Mouse (Mus musculus) liver, embryonic 11.5 days (tissue): ENCODE measurements around the gene Tbca. TPM values are rescaled to one million over a fixed set of nuclear protein-coding genes. Genes with fewer than 3 reads are reported as not detected.

ENCODE experiments used
- ATAC-seq: fragments of 200-750 bp; cut with Nextera tagmentation; replicated peaks from 2 replicates; pipeline ENCODE4 v1.8.0; 2017; ENCODE audit warnings: moderate number of reproducible peaks, mild to moderate bottlenecking, moderate TSS enrichment, moderate library complexity; ENCODE audit not compliant: low FRiP score
- DNase-seq: peaks from one replicate; pipeline ENCODE4 v3.0.0-alpha.2; 2017; ENCODE audit warnings: low spot score
- H3K27ac ChIP-seq: fragments of 300-500 bp; sonication (generic); 2 replicates; pipeline ENCODE4 v1.5.1; 2014; ENCODE audit warnings: mild to moderate bottlenecking, low read depth, low read length, control low read depth
- H3K27me3 ChIP-seq: fragments of 300-500 bp; sonication (generic); replicated peaks from 2 replicates; pipeline ENCODE4 v1.6.1; 2014; ENCODE audit warnings: low read length, mixed read lengths; ENCODE audit not compliant: control insufficient read depth, insufficient read depth
- H3K36me3 ChIP-seq: fragments of 300-500 bp; sonication (generic); 2 replicates; pipeline ENCODE4 v1.6.1; 2014; ENCODE audit warnings: mild to moderate bottlenecking, low read length, moderate library complexity, mixed read lengths; ENCODE audit not compliant: control insufficient read depth, insufficient read depth
- H3K4me1 ChIP-seq: fragments of 300-500 bp; sonication (generic); replicated peaks from 2 replicates; pipeline ENCODE4 v1.6.1; 2014; ENCODE audit warnings: low read length, mixed read lengths; ENCODE audit not compliant: control insufficient read depth, insufficient read depth
- H3K4me2 ChIP-seq: fragments of 300-500 bp; sonication (generic); 2 replicates; pipeline ENCODE4 v1.6.1; 2014; ENCODE audit warnings: mild to moderate bottlenecking, control low read depth, moderate library complexity
- H3K4me3 ChIP-seq: fragments of 300-500 bp; sonication (generic); 2 replicates; pipeline ENCODE4 v1.5.1; 2014; ENCODE audit warnings: low read depth, low read length, control low read depth
- H3K9ac ChIP-seq: fragments of 300-500 bp; sonication (generic); 2 replicates; pipeline ENCODE4 v1.6.1; 2014; ENCODE audit warnings: low read depth, low read length, control low read depth
- H3K9me3 ChIP-seq: fragments of 300-500 bp; sonication (generic); 2 replicates; pipeline ENCODE4 v1.6.1; 2016; ENCODE audit warnings: low read length, inconsistent platforms, mixed read lengths; ENCODE audit not compliant: control insufficient read depth
- WGBS: fragments of 180-500 bp; shearing (Covaris S2); extraction: QIAGEN DNeasy Blood & Tissue Kit; methylation state at CpG from one replicate; pipeline ENCODE4 v1.1.7; 2014; 5-methylcytosine and 5-hydroxymethylcytosine counted together
- polyA plus RNA-seq: library from polyadenylated mRNA; unstranded; fragments of >200 nt; fragmentation: Nextera tagmentation; extraction: Ambion mirVana; gene quantifications from 2 replicates; pipeline ENCODE4 v1.2.1, GENCODE M21; 2014

The Tbca gene
- polyA plus RNA-seq, 1 experiment from 2014 or later: 200 TPM

DNA sequence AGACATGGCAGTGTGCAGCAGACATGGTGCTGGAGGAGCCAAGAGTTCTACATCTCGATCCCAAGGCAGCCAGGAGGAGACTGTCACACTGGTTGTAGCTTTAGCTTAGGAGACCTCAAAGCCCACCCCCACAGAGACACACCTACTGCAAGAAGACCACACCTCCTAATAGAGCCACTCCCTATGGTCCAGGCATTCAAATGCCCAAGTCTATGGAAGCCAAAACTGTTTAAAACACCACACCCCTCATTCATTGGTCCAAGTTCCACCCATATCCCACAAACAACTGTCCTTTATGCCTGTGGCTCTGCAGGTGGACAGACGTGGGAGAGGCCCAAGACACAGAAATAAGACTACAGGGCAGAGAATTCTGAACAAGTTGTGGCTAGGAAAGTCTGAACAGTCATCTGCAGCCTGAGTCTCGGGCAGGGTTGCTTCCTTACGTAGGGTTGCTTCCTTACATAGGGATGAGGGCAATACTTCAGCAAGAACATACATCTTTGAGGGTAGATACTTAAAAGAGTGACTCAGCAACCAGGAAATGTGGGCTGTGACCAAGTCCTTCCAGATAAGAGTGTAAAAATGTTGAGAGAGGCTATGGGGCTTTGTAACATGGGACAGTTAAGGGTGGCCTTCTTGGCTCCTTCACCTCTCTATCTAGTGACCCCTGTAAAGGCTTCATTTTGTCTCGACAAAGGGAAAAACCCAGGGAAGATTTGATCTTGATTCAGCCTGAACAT, 74.0 kb downstream of the Tbca start:
- peaks cover 31% of the 10 kb centered on the region for H3K27me3 ChIP-seq
- WGBS: 51% methylated on average over 5 of the region's 5 CpGs

GRCm38 (mm10) chr13:94866906-94867305, 78.2 kb downstream of the Tbca start:
- no peak overlapping the region for H3K27ac ChIP-seq
- no peak overlapping the region for H3K4me3 ChIP-seq
- ATAC-seq: no peak
- H3K36me3 ChIP-seq: no peaks in the 10 kb centered on the region
- no peak overlapping the region for H3K4me2 ChIP-seq
- 0 out of 2 replicates have a peak, but pooled peaks cover 5% of the 10 kb centered on the region for H3K4me1 ChIP-seq
- H3K27me3 ChIP-seq: peaks cover 73% of the 10 kb centered on the region
- DNase-seq: no peak
- 38% methylated on average over 2 of the region's 2 CpGs for WGBS
- H3K9ac ChIP-seq: no peak overlapping the region
- H3K9me3 ChIP-seq: no peaks in the 10 kb centered on the region

More for the DNA sequence above, 74.0 kb downstream of the Tbca start:
- Histone ChIP-seq H3K4me2 (no peak overlapping the region), H3K9me3 (no peaks in the 10 kb centered on the region), H3K36me3 (no peaks in the 10 kb centered on the region), H3K27ac (no peak overlapping the region), H3K4me3 (no peak overlapping the region), H3K9ac (no peak overlapping the region), H3K4me1 (no peaks in the 10 kb centered on the region)
- ATAC-seq (no peak), DNase-seq (no peak)

DNA sequence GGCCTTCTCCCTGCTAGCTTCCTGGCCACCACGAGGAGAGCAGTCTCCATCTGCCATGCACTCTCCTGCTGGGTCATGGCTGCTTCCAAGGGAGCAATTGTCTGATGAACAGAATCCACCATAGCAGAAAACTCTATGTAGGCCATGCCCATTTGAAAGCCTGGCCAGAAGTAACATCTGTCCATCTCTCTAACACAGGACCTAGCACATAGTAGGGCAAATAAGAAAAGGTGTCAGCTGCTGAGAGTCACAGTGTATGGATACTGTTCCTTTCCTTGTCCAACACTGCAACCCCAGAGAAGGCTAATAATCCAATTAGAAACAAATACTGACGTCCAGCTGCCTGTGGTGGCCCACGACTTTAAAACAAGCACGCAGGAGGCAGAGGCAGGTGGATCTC, 79.1 kb downstream of the Tbca start:
- Histone ChIP-seq H3K27me3 (peaks cover 82% of the 10 kb centered on the region), H3K9me3 (no peaks in the 10 kb centered on the region), H3K4me2 (no peak overlapping the region), H3K4me3 (no peak overlapping the region), H3K36me3 (no peaks in the 10 kb centered on the region), H3K9ac (no peak overlapping the region), H3K4me1 (0 out of 2 replicates have a peak, but pooled peaks cover 5% of the 10 kb centered on the region), H3K27ac (no peak overlapping the region)
- WGBS: 43% methylated on average over 4 of the region's 4 CpGs
- ATAC-seq: no peak
- DNase-seq: no peak

- H3K9ac ChIP-seq: 0 out of 2 replicates have a peak overlapping the region, but pooled peaks have one; percentile 43
- H3K4me3 ChIP-seq: peak overlapping the region; percentile 49
- peak overlapping the region; percentile 81 for H3K4me2 ChIP-seq
- no peaks in the 10 kb centered on the region for H3K9me3 ChIP-seq
- 0 out of 2 replicates have a peak, but pooled peaks cover 5% of the 10 kb centered on the region for H3K4me1 ChIP-seq
- H3K27me3 ChIP-seq: peaks cover 89% of the 10 kb centered on the region
- no peak overlapping the region for H3K27ac ChIP-seq
- peak; percentile 71 for DNase-seq
- peak; percentile 68 for ATAC-seq
- H3K36me3 ChIP-seq: no peaks in the 10 kb centered on the region
- under 1% methylated on average over 35 of the region's 35 CpGs for WGBS
These were observed 79.8 kb downstream of the Tbca start for GRCm38 (mm10) chr13:94868478-94868950.

GRCm38 (mm10) chr13:94869541-94869940, 80.8 kb downstream of the Tbca start:
- Histone ChIP-seq H3K27ac (no peak overlapping the region), H3K9me3 (no peaks in the 10 kb centered on the region), H3K4me2 (no peak overlapping the region), H3K36me3 (no peaks in the 10 kb centered on the region), H3K9ac (no peak overlapping the region), H3K4me3 (no peak overlapping the region), H3K4me1 (0 out of 2 replicates have a peak, but pooled peaks cover 5% of the 10 kb centered on the region), H3K27me3 (peaks cover 93% of the 10 kb centered on the region)
- WGBS: 3% methylated on average over 8 of the region's 8 CpGs
- DNase-seq (no peak), ATAC-seq (no peak)

- Histone ChIP-seq H3K9me3 (no peaks in the 10 kb centered on the region), H3K36me3 (no peaks in the 10 kb centered on the region), H3K27me3 (peaks cover 99% of the 10 kb centered on the region), H3K4me3 (no peak overlapping the region), H3K27ac (no peak overlapping the region), H3K4me1 (0 out of 2 replicates have a peak, but pooled peaks cover 5% of the 10 kb centered on the region), H3K9ac (no peak overlapping the region), H3K4me2 (no peak overlapping the region)
- no peak for ATAC-seq
- 6% methylated on average over 9 of the region's 9 CpGs for whole genome bisulfite sequencing
- no peak for DNase-seq
These were observed 81.4 kb downstream of the Tbca start for GRCm38 (mm10) chr13:94870071-94870460.

DNA sequence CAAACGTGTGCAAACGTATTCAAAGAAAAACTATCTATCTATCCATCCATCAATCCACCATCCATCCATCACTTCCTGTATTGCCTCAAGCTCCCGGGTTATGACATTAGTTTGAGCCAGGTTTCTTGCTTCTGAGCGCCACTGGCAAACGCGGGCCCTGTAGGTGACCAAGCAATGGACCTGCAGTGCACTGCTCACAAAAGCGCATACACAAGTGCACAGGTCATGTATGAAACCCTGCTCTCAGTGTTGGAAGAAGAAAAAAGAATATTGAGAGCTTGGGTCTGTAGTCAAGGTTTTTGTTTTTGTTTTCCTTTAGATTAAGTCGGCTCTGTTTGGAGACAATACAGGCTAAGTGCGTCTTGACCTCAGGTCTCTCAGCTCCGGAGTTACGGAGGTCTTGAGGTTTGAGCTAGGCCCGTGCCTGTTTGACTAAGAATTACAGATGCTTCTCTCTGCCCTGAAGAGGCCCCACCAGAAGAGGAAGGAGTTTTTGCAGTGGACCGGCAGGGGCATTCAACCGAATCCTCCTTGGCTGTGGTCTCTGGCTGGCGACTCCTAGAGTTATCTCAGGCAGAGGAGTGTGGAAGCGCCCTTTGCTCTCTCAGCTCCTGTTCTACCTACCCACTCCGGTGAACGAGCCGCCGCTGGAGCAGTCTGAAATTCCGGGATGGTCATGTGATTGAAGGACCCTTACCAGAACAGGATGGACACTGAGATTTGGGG, 81.9 kb downstream of the Tbca start:
- Histone ChIP-seq H3K9ac (no peak overlapping the region), H3K27ac (no peak overlapping the region), H3K9me3 (no peaks in the 10 kb centered on the region), H3K4me3 (no peak overlapping the region), H3K4me2 (no peak overlapping the region), H3K4me1 (0 out of 2 replicates have a peak, but pooled peaks cover 5% of the 10 kb centered on the region), H3K36me3 (no peaks in the 10 kb centered on the region), H3K27me3 (peaks cover 100% of the 10 kb centered on the region)
- DNase-seq: no peak
- no peak for ATAC-seq
- WGBS: 2% methylated on average over 21 of the region's 21 CpGs

DNA sequence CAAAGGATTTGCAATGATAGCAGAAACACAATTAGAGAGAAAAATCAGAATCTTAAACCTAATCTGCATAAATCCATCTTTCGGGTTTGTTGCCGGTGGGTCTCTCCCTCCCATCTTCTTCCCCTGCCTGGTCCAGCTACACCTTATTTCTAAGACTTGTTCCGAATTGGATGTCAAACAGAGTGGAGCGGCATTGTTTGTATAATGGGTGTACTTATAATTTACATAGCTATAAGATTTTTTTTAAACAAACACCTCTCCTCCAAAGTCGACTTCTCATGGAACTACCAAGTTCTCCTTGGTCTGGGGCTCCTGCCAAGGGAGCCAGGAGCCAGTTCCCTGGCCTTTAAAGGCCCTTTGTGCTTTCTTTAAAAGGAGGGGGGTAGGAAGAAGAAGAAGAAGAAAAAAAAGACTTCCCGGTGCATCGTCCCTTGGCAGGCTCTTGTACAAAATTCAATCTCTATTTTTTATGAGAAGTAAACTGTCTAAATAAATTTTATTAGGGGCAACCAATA, 83.2 kb downstream of the Tbca start:
- Histone ChIP-seq H3K36me3 (no peaks in the 10 kb centered on the region), H3K4me1 (0 out of 2 replicates have a peak, but pooled peaks cover 5% of the 10 kb centered on the region), H3K27me3 (peaks cover 100% of the 10 kb centered on the region), H3K27ac (no peak overlapping the region), H3K4me3 (no peak overlapping the region), H3K4me2 (no peak overlapping the region), H3K9me3 (no peaks in the 10 kb centered on the region), H3K9ac (no peak overlapping the region)
- DNase-seq (no peak), ATAC-seq (no peak)
- WGBS: 5% methylated on average over 7 of the region's 7 CpGs
